Mouse (Mus musculus) urinary bladder, postnatal 36 days (tissue): ENCODE data around the gene Comt.

Experiments
- DNase-seq, 2 experiments: peaks; one replicate each; pipeline ENCODE4 v3.0.0; 2022; ENCODE audit warnings: low spot score in 2 of 2, mixed read lengths in 1 of 2

Gene Comt

DNA sequence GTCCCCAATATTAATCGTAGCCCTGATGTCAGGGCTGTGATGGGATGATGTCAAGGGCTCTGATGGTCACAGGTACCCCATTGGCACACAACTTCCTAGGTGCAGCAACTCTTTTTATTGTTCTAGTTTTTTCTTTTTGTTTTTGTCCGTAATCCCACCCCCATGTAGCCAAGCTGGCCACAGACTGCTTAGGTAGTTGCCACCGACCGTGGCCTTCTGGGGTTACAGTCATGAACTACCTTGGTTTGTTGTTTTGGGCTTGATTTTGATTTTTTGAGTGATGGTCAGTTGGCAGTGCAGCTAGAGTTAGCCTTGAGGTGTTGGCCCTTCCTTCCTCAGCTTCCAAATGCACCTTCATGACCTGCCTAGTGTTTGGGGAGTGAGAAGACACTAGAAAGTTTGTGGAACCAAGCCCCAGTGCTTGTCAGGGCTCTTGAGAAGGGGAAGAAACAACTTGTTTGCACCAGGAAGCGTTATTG is at the start of gene Comt:
Comt (minus strand) TSS at position 51 of the 479 bp plus-strand sequence.
- DNase-seq: no peak

DNA sequence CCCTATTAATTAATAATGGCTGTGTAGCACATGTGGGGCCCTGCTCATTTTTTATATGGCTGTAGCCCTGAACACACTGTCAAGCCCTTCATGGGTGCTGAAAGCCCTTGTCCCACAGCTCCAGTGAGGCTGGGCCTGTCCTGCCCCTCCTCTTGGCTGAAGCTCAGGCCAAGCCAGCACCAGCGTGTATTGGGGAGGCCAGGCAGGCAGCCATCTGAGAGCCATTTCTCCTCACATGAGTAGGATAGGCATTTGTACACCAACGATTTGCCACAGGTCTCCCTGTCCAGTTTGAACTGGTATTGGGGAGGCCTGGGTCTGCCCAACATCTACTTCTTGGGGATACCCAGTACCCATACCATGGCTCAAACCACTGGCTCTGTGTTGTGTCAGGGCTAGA is 47.4 kb upstream of the Comt start:
- no peak for DNase-seq

DNA sequence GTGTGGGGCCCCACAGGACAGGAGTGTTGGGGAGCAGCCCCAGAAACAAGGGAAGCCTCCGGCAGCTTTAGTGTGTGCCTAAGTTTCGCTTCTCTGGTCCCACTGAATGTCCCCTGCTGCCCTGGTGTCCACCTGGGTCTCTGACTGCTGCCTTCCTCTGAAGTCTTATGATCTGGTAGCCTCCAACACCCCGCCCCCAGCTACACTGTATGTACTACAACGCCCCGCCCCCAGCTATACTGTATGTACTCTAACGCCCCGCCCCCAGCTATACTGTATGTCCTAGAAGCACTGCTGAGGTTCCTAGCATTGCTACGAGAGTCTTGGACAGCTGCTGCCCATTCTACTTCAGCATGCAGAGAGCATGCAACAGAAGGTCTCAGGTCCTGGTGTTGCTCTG is 46.3 kb upstream of the Comt start:
- no peak for DNase-seq

DNA sequence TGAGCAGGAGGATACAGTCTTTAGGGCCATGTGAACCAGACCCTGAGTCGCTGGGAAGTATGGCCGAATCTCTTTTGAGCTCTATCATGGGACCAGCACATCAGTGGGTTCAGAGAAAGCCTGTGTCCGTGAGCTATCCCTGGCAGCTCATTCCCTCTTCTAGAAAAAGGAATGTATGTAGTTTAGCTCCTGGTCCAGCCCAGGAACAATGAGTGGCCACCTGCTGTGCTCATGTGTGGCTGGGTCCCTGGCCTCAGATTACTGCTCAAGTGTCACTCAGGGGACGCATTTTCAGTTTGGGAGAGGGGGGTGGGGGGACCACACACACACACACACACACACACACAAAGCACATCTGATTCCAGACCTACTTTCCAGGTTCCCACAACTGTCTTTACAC is 45.8 kb upstream of the Comt start:
- no peak for DNase-seq

DNA sequence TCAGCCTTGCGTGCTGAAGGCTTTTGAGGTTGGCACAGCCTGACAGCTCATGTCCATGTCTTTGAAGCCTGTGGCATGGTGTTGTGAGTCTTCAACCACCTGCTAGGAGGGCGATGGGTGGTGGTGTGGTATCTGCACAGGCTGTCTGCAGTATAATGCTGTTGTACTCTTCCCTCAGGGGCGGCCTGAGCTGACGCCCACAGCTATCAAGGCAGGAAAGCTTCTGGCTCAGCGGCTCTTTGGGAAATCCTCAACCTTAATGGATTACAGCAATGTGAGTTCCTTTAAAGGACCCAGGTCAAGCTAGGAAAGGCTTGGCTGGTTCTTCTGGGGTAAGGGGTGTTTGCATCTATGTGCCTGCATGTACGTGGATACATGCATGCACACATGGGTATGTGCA is 45.3 kb upstream of the Comt start:
- no peak for DNase-seq

DNA sequence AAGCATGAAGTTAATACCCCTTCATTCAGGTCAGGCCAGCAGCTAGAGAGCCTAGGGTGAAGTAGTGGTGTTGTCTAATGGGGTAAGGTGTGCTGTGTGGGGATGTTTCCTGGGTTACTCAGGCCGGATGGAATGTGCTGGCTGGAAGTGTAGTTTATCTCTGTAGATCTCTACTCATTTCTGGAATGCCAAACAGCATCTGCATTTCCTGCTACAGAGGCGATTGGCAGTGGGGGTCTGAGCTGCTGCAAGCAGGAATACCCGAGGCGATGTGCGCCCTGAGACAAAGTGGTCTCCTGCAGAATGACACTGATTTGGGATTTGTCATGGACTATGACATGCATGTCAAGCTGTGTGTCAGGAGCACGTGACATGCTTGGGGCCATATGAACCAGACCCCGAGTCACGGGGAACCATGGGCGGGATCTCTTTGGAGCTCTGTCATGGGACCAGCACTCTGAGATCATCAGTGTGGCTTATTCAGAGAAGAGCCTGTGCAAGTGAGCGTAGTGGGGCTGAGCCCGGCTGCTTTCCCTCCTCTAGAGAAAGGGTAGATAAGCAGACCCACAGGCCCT is 44.8 kb upstream of the Comt start:
- no peak for DNase-seq

DNA sequence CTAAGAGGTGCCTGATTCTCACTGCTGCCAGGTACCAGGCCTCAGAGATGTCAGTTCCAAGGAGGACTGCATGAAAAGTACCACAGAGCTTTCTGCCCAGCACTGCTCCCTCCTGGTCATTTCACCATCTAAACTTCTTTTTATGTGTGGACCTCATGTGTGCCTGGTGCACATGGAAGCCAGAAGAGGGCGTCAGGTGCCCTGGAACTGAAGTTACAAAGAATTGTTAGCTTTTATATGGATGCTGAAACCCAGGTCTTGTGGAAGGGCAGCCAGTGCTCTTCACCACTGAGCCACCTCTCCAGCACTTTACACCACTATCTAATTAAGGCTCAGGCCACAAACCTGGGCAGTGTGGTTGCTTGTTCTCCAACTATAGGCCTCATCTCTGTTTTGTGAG is 44.2 kb upstream of the Comt start:
- no peak for DNase-seq

DNA sequence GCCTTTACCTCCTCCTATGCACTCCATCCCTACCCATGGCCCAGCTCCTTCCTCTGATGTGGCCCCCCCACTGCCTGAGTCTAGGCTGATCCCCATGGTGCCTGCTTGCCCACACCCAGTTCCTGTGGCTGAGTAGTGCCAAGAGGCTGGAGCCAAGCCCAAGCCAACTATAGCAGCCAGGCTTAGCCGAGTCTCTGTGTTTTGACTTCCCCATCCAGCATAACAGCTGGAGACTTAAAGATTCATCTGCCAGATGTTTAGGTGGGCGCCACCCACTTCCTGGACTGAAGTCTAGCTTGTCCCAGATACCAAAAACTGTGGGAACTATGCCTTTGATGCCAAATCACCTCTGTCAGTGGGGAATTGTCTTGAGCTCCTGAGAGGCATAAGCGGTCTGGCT is 37.6 kb upstream of the Comt start:
- no peak for DNase-seq

DNA sequence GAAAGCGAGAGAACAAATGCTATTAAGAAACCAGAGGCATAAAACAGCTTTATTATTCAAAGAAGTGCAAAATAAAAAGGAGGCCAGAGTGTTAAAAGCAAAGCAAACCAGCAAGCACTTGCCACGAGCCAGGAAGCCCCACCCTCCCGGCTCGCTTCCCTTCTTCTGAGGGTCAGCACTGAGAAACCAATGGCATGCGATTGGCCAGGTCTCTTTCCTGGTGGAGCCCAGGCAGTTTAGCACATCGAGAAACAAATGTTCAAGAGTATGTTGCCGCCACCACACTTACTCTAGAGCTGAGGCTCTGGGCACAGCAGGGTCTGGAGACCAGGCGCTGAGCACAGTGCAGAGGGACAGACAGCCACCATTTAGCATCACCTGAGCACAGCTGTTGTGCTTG is 35.9 kb upstream of the Comt start:
- DNase-seq: no peak

DNA sequence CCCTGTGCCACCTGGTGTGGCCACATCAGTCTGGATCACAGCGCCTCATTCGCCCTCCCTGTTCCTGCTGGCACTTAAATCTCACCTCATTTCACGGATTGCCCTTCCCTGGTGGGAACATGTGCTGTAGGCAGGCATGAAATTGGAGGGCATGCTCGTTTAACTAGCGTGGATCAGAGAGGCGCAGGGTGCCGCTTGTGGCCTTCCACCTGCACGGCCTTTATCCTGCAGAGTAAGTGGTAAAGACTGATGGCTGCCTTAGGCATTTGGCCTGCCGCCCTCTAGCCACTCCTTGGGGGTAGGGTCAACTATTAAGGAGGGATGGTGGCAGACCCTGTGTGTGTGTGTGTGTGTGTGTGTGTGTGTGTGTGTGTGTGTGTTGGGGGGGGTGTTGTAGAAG is 35.4 kb upstream of the Comt start:
- DNase-seq: no peak

DNA sequence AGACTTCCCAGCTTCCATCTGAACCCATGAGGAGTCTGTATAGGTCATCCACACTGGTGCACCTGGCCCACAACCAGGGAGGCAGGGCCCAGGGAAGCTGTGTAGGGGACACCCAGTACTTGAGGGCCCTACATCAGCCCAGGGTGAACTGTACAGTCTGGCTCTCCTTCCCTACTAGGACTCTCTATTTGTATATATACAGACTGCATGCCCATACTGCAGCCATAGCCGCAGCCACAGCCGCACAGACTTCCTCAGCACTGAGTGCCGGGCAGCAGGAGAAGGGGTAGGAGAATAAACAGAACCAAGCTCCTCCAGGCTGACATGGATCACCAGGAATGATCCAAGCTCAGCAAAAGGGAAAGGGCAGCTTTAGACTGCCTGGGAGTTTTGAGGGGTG is 34.2 kb upstream of the Comt start:
- DNase-seq: no peak

DNA sequence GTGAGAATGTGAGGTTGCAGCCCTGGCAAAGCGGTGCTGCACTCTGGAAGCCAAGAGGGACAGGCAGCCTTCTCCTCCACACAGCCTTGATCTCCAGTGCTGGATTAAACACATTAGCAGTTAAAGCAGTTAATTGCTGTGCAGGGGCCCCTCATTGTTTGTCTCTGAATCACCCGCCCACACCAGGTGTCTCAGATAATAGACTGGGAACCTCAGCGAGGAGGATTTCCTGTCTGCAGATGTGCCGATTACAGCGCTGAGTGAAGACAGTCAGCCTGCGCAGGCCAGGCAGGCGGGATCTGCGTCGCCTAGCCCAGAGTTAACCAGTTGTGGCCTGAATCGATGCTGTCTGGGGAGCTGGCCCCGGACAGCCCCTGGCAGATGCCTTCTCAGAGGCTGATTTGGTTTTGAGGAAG is 33.3 kb upstream of the Comt start:
- DNase-seq: peak in 1 of 2 experiments; percentile 18

DNA sequence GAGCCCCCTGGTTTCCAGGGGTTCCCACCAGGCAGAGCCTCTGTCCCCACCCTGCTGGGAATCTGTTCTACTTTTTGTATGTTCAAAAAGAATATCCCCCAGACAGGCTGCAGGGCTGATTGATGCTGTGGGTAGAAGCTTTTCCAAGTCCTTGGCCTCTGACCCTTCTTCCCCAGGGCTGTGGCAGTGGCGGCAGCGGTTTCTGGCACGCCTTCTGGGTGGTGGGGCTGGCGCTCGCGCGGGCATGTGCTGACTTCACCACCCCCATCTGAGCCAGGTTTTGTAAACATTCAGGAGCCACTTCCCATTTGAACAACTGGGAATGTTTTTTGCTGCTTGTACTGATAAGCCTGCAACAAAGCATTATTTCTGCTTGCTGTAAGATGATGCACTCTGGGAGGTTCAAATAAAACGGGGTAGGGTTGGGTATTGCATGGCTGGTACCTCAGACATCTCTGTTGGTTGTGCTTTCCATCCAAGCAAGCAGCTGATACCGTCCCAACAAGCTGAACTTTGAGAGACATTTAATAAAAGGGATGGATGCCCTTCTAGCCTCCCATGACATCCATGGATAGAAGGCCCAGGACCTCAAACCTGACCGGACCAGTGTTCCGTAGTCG is 32.8 kb upstream of the Comt start:
- DNase-seq: no peak

DNA sequence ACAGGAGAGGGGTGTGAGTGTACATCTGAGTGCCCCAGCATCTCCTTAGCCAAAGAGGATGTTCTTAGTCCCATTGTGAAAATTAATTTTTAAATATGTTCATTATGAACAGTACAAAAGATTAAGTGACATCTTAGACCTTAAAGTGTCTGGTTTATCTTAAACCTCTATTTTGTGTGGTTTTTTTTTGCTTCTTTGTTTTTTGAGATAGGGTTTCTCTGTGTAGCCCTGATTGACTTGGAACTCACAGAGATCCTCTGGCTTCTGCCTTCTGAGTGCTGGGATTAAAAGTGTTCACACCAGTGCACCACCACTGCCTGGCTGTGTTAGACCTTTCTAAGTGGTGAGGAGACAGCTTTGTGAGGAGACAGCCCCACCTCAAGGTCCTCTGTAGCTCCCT is 32.0 kb upstream of the Comt start:
- DNase-seq: no peak

DNA sequence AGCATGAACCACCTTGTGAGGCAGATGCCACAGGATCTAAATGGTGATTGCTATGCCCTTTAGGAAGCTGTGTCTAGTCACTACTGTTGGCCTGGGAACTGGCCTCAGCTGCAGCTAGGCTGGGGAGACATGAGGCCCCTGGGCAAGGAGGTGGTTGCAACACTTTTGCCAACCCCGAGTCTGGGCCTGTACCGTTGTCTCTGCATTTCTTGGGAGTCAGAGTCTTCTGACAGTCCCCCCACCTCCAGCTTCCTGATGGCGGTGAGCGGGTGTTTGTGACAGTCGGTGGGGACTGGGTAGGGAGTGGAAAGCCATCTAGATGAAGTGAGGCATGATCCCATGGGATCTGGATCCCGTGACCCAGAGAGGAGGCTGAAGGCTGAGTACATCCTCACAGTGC is 28.8 kb upstream of the Comt start:
- DNase-seq: no peak

DNA sequence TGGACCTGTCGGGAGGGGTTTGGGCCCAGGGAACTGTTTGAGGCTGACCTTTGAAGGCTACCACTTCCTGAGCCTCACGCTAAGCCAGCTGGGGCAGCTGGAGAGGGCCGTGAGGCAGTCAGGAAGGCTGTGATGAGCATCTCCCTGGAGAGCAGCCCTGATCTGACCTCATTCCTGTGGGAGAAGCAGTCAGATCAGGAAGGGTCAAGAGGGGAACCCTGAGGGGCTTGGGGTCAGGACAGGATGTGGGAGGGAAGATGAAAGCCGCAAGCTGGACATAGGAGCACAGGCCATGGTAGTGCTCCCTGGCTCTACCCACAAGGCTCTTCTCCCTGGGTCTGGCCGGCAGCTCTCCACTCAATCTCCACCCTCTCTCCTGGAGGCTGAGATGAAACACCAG is 27.2 kb upstream of the Comt start:
- DNase-seq: no peak

DNA sequence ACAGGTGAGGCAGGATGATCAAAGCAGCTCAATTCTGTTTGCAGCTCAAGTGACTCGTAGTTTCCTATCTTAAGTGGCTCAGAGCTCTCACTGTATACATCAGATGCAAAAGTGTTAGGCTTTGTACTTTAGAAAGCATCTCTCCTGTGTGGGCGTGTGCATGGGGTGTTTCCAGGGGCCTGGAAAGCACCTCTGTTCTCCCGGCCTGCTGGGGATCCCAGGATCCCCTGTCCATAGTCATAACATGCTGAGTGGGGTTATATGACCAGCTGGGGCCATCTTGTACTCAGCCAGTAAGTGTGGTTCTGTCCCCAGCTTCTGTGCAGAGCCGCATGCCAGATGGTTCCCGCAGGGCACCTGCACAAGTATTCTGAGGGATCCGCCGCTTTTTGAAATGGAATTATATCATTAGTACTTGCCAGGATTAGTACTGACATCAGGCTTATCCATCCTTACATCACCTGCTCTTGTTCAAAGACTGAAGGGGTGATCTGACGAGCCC is 25.8 kb upstream of the Comt start:
- no peak for DNase-seq

DNA sequence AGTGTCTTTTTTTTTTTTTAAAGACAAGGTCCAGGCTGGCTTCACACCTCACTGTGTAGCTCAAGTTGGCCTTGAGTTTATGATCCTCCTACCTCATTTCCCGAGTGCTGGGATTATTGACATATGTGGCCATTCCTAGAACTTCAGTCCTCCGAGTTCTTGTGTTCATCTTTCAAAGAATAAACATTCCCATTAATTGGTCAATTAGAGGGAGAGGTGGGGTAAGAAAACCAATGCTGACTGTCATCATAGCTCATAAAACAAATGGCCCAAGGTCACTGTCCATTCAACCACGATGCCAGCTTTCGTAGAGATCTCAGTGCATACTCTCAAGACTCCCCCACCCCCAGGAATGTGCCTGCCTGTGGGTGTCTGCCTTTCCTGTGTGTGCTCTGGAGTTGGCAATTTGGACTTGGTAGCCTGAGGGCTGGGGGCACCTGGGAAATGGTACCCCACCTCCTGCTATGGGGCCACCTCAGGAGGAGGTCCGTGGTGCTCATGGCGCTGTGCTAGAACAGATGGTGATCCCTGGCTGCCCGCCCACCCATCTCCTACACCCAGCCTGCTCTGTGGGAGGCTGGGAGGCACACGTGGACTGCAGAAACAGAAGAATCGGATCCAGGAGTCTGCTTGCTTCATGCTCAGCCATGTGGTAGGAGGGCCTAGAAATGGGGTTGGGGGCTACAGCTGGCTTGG is 25.0 kb upstream of the Comt start:
- DNase-seq: no peak

DNA sequence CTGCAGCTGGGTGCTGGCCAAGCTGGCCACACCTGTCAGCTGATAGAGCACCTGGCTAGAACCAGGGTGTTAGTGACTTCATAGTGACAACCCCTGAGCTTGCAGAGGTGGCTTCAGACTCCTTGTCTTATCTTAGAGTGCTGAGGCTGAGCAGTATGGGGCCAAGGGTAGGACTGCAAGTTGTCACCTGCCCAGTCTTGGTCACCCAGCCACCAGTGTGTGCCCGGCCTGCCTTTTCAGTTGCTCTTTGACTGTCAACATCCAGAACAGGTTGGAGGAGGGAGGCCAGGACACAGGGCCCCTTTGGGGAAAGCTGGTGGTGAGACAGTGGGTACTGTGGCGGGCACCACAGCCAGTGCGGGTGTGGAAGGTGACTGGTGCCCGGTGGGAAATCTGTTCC is 22.4 kb upstream of the Comt start:
- DNase-seq: peak in 1 of 2 experiments; percentile 63

DNA sequence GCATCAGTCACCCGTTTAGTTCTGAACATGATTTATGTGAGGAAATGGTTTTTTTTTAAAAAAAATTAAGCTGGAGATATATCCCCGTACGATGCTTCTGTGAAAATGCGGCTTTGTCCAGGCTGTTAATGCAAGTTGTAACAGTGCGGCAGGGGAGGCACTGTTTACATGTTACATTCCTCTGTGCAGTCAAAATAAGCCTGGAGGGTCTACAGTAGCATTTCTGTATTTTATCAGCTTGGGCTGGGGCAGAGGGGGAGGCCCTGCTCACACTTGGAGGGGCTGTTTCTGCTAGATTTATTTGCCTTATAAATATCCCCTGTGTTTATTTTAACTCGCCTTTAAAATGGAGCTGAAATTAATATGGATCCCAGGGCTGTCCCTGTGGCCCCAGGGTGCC is 21.5 kb upstream of the Comt start:
- no peak for DNase-seq

DNA sequence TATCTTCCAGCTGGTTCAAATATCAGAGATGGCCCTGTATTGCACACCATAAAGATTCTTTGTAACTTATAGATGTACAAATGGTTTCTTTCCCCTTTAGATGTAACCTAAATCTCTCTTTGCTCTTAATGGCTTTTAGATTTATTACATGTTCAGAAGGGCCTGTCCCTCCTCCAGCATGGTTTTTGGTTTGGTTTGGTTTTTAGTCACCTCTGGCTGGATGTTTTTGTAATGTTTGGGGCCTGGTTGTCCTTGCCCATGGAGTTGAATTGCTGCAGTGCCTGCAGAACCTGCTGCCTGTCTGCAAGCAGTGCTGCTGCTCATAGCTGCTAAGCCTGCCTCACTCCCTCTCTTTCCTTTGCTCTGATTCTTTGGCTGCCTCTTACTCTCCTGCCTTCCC is 20.6 kb upstream of the Comt start:
- no peak for DNase-seq

DNA sequence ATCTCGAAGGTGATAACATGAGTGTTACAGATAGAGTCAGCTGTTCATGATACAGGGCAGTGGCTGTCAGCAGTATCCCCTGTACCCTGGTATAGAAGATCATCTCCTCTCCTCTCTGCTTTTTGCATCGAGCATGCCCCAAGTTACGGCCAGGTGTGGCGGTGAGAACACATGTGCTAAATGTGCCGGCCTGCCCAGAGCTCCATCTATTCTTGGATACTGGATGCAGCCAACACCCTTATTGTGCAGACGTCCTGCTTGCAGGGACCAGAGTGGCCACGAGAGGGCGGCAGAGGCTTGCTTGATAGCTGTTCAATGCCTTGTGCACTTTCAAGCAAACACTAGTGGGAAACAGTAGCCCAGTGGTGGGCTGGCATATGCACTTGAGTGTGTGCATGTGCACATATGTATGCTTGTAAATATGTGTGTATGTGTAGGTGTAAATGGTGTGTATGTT is 16.8 kb upstream of the Comt start:
- DNase-seq: peak; percentile 90 to 92

DNA sequence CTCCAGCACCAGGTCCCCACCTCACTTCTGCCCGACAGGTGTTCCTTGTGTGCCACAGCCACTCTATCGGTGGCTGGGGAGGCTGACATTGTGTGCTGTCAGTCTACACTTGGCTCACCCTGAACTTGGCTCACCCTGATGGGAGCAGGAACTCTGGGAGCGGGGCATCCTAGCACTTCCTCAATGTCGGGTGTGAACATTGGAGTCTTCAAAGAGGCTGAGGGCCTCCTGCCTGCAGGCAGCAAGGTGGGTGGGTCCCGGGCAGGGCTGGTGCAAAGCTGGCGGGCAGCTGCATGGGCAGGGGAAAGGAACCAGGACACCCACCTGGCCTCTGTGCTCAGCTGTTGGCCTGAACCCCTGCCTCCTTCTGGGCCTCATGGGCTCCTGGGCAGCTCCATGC is 9.5 kb upstream of the Comt start:
- no peak for DNase-seq
